8 mouse cellular contexts compared by ENCODE assay signal in the genomic region with DNA sequence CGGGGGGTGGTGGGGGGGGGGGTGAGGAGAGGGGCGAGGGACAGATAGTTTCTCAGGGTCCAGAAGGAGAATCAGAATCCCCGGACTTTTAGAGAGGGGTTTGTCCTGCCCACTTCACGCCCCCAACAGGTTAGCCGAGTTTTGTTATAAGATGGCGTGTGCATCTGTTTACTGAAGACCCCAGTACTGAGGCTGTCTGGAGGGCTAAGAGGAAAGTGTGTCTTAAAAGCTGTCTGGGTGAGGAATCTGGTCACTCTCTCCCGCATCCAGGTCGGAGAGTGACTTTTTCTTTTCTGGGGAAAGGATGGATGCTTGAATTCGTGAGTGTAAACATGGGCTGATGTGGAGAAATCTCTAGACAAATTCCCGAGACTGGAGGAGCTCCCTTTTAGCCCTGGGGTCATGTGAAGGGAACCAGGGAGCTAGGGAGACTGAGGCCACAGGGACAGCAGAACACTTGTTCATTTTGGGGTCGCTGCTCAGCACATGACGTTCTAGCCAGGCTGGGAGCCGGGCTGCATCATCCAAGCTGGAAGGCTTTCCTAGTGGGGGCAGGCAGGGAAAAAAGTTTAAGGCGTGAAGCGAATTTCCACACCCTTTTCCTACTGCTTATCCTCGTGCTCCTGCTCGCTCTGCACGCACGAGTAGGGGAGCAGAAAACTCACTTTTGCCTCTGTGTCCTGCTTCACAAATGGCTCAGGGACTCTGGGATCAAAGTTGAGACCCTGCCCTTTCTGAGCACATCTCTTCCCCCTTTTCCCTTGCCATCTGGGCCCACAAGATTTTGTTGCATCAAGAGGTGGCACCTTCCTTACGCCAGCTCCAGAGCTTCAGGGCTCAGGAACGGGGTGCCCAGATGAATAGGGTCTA. TPM values are rescaled to one million over a fixed set of nuclear protein-coding genes. Genes with fewer than 3 reads are reported as not detected.
DNase-seq lines count a peak whose midpoint lies in the region; ATAC-seq and TF ChIP-seq lines count a peak whose summit lies in the region.
"Had no signal": no experiment of that assay in that cellular context is flagged by ENCODE, and none has a peak within 500 bp of the region (broad histone marks: within the 10 kb centered on the region; RNA-seq: fewer than 3 reads in every experiment).

No protein-coding gene starts in this region.

- TF ChIP-seq CTCF in liver, postnatal 0 days (IDR thresholded peaks at IDR 0.05; ENCODE audit: low read depth): no peak

- no peaks in the 10 kb centered on the region for H3K36me3 ChIP-seq in liver, embryonic 11.5 days (ENCODE audit: control insufficient read depth, insufficient read depth, low read length)
- no peaks in the 10 kb centered on the region for H3K36me3 ChIP-seq in liver, postnatal 0 days (replicated peaks; ENCODE audit: insufficient read depth, low read length)
- H3K36me3 ChIP-seq in forebrain, embryonic 12.5 days (replicated peaks): no peaks in the 10 kb centered on the region
- no peaks in the 10 kb centered on the region for H3K36me3 ChIP-seq in limb, embryonic 10.5 days

- no peak overlapping the region for H3K9ac ChIP-seq in liver, embryonic 11.5 days (ENCODE audit: low read depth, low read length)
- H3K9ac ChIP-seq in liver, postnatal 0 days (replicated peaks): no peak overlapping the region
- peak overlapping the region; percentile 69 for H3K9ac ChIP-seq in forebrain, embryonic 12.5 days

- peak overlapping the region; percentile 66; the same call in 1 of the 2 replicates for H3K4me2 ChIP-seq in liver, embryonic 11.5 days
- H3K4me2 ChIP-seq in liver, postnatal 0 days (ENCODE audit: low read depth, low read length): no peak overlapping the region
- H3K4me2 ChIP-seq in forebrain, embryonic 12.5 days: peak overlapping the region; percentile 99

- H3K27ac ChIP-seq in liver, embryonic 11.5 days (ENCODE audit: low read depth, low read length): no peak overlapping the region
- H3K27ac ChIP-seq in liver, postnatal 0 days (ENCODE audit: low read depth): no peak overlapping the region
- H3K27ac ChIP-seq in forebrain, embryonic 12.5 days: no peak overlapping the region
- H3K27ac ChIP-seq in limb, embryonic 10.5 days: peak overlapping the region; percentile 72; the same call in 1 of the 2 replicates
- H3K27ac ChIP-seq: gastrocnemius, adult 2 months had no signal

- ATAC-seq in liver, embryonic 11.5 days (replicated peaks; ENCODE audit: low FRiP score): no peak
- no peak for ATAC-seq in liver, postnatal 0 days
- no peak for ATAC-seq in forebrain, embryonic 12.5 days (ENCODE audit: low FRiP score)
- ATAC-seq in monocyte, adult 5-6 weeks (replicated peaks; ENCODE audit: insufficient number of reproducible peaks, low FRiP score, low TSS enrichment, poor library complexity, severe bottlenecking): no peak

- peaks cover 52% of the 10 kb centered on the region for H3K27me3 ChIP-seq in liver, embryonic 11.5 days (replicated peaks; ENCODE audit: control insufficient read depth, insufficient read depth, low read length)
- H3K27me3 ChIP-seq in liver, postnatal 0 days (ENCODE audit: insufficient read depth, low read length): peaks cover 38% of the 10 kb centered on the region
- peaks cover 62% of the 10 kb centered on the region for H3K27me3 ChIP-seq in forebrain, embryonic 12.5 days
- H3K27me3 ChIP-seq in limb, embryonic 10.5 days (ENCODE audit: low read depth, poor library complexity, severe bottlenecking): peaks cover 71% of the 10 kb centered on the region

- no peak for TF ChIP-seq EP300 in liver, postnatal 0 days (IDR thresholded peaks at IDR 0.05; ENCODE audit: low read depth)

- peak overlapping the region; percentile 49; the same call in 1 of the 2 replicates for H3K4me3 ChIP-seq in liver, embryonic 11.5 days (ENCODE audit: low read depth, low read length)
- H3K4me3 ChIP-seq in liver, postnatal 0 days (ENCODE audit: low read depth, low read length): no peak overlapping the region
- H3K4me3 ChIP-seq in forebrain, embryonic 12.5 days (replicated peaks): peak overlapping the region; percentile 61
- H3K4me3 ChIP-seq in limb, embryonic 10.5 days: peak overlapping the region; percentile 67

- H3K4me1 ChIP-seq in liver, embryonic 11.5 days (replicated peaks; ENCODE audit: control insufficient read depth, insufficient read depth, low read length): no peaks in the 10 kb centered on the region
- H3K4me1 ChIP-seq in liver, postnatal 0 days (ENCODE audit: insufficient read depth): no peaks in the 10 kb centered on the region
- H3K4me1 ChIP-seq in forebrain, embryonic 12.5 days: peaks cover 32% of the 10 kb centered on the region
- peaks cover 59% of the 10 kb centered on the region for H3K4me1 ChIP-seq in limb, embryonic 10.5 days

- WGBS in liver, embryonic 11.5 days: 6% methylated on average over 21 of the region's 21 CpGs
- 3% methylated on average over 21 of the region's 21 CpGs for WGBS in liver, postnatal 0 days (ENCODE audit: insufficient replicate concordance)
- WGBS in forebrain, embryonic 12.5 days: 1% methylated on average over 21 of the region's 21 CpGs
- WGBS in limb, embryonic 10.5 days: 2% methylated on average over 21 of the region's 21 CpGs

- no peaks in the 10 kb centered on the region for H3K9me3 ChIP-seq in liver, embryonic 11.5 days (ENCODE audit: control insufficient read depth, low read length)
- H3K9me3 ChIP-seq in liver, postnatal 0 days (ENCODE audit: low read length): no peaks in the 10 kb centered on the region
- H3K9me3 ChIP-seq in forebrain, embryonic 12.5 days: peaks cover 2% of the 10 kb centered on the region; the same call in 1 of the 2 replicates
- H3K9me3 ChIP-seq in limb, embryonic 10.5 days (replicated peaks): no peaks in the 10 kb centered on the region

- no peak for DNase-seq in liver, embryonic 11.5 days (ENCODE audit: low spot score)
- DNase-seq in liver, postnatal 0 days: no peak
- peak; percentile 37 for DNase-seq in limb, embryonic 10.5 days (ENCODE audit: low spot score)
- DNase-seq in right cerebral cortex, postnatal 14 days: peak; percentile 9
- no peak for DNase-seq in adrenal gland, postnatal 25 days
- DNase-seq: gastrocnemius, adult 2 months had no signal

RNA-seq across cellular contexts. Expression of gene Sorcs3, which starts 1.3 kb away (rescaled TPM):
- polyA plus RNA-seq in liver, embryonic 11.5 days (2014; fragmentation: Nextera tagmentation; extraction: Ambion mirVana): 0.34 and 0.48 TPM in 2 replicates
- 0.06 TPM in 1 of 2 replicates, not detected in the other for polyA plus RNA-seq in liver, postnatal 0 days (2015; fragmentation: Nextera tagmentation; extraction: Ambion mirVana)
- 4.9 and 5.5 TPM in 2 replicates for polyA plus RNA-seq in forebrain, embryonic 12.5 days (2016; fragmentation: Nextera tagmentation; extraction: Ambion mirVana)
- polyA plus RNA-seq in limb, embryonic 10.5 days (2016; fragmentation: Nextera tagmentation; extraction: Ambion mirVana): 0.29 and 0.46 TPM in 2 replicates
- 0.06 TPM in 1 of 2 replicates, not detected in the other for total RNA-seq in adrenal gland, postnatal 25 days (2021)
- total RNA-seq in monocyte, adult 5-6 weeks (2017): not detected in 3 replicates
- total RNA-seq: gastrocnemius, adult 2 months had no signal

Comparison
In these comparisons a context has a peak if more than half of its experiments do, and no peak if none do; other contexts are left out.
1. DNase-seq: peak in limb, embryonic 10.5 days (single experiment) and right cerebral cortex, postnatal 14 days (single experiment); none in liver, embryonic 11.5 days (single experiment), liver, postnatal 0 days (single experiment) and adrenal gland, postnatal 25 days (single experiment).